Mouse (Mus musculus) ovary, adult 18-20 months (tissue): ENCODE results near the gene Rbms3.

Experiments used
- DNase-seq: peaks from one replicate; pipeline ENCODE4 v3.0.0; 2022; ENCODE audit warnings: low spot score, mixed read lengths

Rbms3 gene

DNA sequence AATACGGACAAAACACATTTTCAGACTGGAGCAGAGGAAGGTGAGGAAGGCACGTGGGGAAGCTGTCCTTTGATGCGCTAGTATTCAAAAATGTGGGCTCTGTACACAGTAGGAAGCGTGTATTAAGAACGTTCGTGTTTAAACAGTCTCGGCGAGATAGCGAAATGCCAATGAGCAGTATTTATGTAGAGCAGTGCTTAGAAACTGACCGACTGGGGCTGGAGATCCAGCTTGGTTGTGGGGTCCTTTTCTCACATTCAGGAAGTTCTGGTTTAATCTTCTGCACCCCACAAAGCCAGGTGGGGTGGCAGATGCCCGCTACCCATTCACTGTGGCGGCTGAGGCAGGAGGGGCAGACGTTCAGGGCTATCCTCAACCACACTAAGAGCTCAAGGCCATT is 153.0 kb downstream of the Rbms3 start:
- DNase-seq: no peak

GRCm38 (mm10) chr9:117452816-117453215 is 176.9 kb downstream of the Rbms3 start:
- no peak for DNase-seq

- no peak for DNase-seq
These were observed 187.1 kb downstream of the Rbms3 start for GRCm38 (mm10) chr9:117442611-117443010.

DNA sequence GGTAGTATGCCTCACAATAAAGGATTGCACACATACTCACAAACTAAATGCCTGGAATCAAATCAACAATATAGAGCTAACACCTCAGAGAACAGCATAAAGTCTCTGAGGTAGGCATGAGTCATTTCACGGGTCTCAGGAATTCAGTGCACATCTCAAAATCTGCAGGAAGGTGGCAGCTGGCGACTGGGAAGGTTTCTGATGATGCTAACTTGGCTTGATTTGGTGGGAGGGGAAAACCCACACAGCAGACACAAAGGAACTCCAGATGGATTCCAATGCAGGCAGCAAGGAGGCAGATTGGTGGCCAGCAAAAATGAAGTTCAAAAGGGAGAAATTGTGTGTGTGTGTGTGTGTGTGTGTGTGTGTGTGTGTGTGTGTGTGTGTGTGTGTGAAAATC is 193.9 kb downstream of the Rbms3 start:
- DNase-seq: no peak

DNA sequence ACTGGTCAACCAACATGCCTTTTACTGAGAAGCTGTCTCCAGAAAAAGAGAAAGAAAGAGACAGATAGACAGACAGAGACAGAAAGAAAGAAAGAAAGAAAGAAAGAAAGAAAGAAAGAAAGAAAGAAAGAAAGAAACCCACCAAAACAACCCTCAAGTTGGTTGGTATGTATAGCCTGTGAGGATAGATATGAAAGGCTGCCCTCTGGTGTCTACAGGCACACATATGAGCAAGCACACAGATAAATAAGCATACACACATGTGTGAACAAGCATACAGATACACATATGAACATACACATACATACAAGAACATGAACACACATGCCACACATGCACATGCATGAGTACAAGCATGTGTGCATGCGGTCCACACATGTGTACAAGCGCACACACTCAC is 199.0 kb downstream of the Rbms3 start:
- no peak for DNase-seq

DNA sequence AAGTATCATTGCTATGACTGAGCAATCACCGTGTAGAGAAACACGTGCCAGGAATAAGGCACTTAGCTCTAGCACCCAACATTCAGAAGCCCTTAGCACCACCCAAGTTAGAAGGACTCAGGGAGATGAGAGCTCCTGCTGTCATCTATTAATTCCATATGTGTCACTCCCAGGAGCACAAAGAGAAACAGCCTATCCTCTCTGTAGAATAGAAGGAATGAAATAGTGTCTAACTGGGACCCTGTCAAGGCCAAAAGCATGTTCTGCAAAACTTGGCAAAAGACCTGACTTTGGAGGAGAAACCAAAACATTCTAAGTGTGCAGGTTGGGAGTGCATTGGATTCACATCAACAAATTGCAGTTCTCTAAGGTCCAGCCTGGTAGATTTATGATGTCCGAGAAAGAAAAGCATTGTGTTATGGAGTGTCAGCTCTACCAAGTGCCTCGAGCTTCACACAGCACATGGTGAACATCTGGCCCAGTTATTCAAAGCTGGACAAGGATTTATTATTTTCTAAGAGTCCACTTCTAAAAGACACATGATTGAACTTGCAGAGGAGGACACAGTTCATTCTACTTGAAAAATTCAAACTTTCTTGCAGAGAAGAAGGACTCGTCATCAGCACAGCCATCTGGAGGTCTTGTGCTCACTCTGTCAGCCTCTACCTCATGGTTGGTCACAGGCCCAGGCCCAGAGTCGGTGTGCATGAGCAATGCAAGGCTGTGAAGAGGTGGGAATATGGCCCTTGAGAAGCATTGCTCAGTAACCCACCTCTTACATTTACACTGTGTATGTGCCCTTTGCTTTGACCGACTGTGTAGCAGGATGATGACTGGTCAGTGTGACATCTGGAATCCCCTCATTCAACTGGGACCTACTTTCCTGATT is 200.3 kb downstream of the Rbms3 start:
- DNase-seq: no peak

DNA sequence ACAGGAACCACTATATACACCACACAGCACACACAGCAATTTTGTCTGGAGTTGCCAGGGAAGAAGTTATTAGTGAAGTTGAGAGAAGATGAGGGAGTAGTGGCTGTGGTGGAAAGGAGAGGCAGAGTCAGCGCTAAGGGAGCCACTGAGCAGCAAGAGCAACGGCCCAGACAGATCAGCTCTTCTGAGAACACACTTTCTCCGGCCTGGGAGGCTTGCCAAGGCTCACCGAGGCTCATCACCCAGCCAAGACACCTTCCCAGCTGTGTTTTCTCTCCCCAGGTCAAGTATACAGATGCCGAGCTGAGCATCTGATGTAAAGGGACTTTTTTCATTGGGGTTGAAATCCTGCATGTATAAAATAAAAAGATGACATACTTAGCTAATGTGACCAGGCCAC is 206.5 kb downstream of the Rbms3 start:
- no peak for DNase-seq

DNA sequence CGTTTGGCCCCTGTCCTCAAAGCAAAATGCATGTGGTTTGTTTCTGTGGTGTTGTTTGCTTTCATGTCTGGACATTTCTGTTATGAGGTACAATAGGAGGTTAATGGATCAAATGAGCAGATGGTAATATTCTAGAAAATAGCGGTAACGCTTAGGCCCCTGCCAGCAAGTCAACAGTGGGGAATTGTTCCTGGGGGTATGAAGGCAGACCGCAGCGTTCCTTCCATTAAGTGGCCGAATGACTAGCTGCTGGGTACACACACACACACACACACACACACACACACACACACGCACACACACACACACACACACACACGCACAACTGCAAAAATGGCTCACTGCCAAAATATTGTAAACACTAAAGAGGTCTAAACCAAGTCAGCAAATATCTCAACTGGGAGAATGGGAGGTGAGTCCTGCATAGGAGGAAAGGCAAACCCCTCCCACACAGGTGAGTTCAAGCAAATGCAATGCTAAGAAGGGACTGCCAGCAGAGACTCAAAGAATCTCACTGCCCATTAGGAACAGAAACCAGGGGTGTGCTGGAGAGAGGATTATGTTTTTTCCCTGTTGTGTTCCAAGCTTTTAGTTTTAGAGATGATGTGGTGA is 209.7 kb downstream of the Rbms3 start:
- DNase-seq: no peak

DNA sequence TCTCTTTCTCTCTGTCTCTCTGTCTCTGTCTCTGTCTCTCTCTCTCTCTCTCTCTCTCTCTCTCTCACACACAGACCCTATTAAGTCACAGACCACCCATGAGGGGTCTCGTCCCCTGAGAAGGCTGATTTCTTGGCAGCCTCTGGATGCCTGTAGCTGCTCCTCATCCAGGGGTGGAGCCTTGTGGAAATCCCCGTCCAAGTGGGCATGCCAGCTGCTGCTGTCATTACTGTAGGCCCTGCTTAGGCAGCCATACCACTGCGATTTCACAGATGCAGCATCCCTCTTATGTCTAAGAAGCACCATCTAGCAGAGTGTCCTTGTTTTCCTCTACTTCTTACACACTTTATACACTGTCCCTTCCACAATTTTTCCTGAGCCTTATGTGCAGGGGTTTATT is 216.5 kb downstream of the Rbms3 start:
- DNase-seq: no peak

DNA sequence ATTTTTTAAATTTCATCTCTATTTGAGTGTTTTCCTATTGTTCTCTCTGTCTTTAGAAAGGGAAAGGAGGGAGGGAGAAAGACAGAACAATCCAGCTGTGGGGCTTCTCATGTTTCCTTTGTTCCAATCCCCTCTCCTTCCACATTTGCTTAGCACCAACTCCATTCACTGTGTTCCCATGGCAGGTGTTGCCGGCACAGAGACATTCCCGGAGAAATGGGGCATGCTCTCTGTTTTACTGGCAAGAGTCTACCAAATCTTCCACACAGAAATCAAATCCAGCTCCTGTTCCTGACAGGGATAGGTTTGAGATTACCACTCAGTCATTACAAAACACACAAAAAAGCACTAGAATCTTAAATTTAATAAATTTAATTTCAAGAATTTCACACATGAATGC is 217.1 kb downstream of the Rbms3 start:
- DNase-seq: no peak

DNA sequence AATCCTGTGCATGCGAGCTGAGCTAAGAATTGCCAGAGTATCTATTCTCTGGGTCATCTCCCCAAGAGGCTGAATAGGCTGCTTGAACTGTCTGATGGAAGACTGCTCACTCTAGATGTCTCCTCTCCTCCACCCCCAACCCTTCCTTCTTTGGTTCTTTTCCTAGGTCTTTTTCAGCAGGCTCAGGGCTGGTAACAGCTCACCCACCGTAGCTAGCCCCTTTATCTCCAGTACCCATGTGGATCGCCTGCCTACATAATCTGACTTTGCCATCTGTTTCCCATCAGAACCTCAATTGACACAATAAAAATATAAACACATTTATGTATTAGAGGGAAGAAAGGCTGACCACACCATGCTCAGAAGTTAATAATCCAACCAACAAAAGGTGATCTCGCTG is 225.1 kb downstream of the Rbms3 start:
- no peak for DNase-seq

DNA sequence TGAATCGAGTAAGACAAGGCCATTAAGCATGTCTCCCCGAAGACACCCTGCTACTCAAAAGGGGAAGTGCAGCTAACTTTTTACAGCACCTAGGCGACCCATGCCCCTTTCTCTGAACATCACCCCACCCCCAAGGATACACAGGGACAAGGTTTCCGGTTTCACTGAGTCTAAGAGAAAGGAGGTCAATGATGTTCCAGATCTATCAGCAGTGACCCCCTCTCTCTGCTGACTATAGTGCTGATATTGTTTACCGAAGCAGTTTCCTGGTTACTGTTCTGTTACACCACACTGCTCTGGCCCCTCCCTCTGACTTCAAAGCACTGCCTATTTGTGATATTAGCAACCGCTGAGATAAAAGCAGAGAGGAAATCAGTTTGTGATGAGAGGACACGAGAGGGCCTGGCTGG is 229.4 kb downstream of the Rbms3 start:
- DNase-seq: no peak

DNA sequence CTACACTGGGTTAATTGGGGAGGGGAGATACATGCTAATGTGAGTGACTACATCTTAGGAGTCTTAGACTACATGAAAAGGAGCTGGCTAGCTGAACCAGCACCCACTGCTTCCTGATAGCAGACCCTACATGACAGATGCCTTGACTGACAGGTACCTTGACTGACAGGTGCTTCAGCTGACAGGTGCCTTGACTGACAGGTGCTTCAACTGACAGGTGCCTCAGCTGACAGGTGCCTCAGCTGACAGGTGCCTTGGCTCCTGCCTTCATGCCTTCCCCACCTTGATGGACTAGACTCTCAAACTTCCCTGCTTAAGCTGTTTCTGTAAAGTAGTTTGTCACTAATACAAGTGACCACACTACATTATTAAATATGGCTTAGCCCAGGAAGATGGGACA is 232.6 kb downstream of the Rbms3 start:
- DNase-seq: no peak

GRCm38 (mm10) chr9:117396586-117396985 is 233.1 kb downstream of the Rbms3 start:
- DNase-seq: no peak

DNA sequence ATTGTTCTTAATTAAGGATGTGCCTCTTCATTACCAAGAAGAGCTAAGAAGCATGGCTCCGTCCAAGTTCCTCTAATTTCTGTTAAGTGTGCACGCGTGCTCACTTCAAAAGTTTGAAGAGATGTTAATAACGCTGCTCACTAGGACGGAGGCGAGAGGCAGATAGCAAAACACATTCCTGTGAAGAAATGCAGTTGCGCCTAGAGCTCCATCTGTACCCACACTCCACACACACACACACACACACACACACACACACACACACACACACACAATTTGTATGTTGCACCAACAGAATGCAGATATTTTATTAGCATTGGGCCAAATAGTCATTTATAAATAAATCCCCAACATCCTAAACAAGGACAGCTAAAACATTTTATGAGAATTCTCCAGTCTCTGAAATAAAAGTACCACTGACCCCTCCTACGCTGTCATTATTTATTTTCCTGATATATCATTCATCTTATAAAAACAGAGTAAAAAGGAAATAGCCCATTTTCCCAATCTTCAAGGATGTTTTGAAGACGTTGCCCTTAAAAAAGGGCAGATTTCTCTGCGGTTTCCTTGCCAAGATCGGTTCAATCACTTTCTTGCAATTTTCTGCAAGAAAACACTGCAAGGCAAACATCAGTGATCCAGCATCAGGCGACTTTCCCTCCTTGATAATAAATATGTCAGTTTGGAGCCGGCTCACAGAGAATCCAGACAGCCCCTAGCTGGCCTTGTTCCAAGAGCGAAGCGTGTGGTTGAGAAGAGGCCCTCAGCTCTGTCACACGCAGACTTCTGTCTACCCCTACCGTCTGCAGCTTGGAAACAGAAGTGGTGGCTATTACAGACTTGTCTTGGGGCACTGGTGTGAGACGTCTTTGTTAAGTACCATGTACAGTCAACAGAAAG is 235.8 kb downstream of the Rbms3 start:
- peak; percentile 23 for DNase-seq

GRCm38 (mm10) chr9:117388024-117388423 is 241.7 kb downstream of the Rbms3 start:
- DNase-seq: no peak

GRCm38 (mm10) chr9:117380876-117381275 is 248.8 kb downstream of the Rbms3 start:
- DNase-seq: no peak

GRCm38 (mm10) chr9:117380076-117380475 is 249.6 kb downstream of the Rbms3 start:
- no peak for DNase-seq

DNA sequence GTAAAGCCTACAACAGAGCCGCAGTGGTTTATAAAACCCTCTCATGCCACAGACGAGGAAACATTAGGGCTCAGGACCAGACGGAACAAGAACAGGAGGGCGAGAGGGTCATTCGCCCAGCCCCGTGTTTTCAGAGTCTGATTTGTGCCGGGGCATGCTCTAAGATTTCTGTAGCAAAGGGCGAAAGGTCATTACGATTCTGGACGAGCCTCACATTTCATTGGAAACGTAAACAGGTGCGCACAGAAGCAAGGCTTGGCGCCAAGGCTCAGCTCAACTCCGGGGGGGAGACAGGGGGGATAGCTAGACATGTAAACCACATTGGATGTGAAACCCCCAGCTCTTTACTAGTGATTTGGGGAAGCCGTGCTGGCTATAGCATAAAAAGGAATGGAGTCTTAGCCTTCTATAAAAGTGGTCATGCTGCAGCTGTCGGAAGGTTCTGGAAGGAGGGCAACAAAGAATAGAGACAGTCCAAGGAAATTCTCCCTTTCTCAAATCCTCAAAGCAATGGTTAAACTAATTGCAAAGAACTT is 250.2 kb downstream of the Rbms3 start:
- DNase-seq: no peak

DNA sequence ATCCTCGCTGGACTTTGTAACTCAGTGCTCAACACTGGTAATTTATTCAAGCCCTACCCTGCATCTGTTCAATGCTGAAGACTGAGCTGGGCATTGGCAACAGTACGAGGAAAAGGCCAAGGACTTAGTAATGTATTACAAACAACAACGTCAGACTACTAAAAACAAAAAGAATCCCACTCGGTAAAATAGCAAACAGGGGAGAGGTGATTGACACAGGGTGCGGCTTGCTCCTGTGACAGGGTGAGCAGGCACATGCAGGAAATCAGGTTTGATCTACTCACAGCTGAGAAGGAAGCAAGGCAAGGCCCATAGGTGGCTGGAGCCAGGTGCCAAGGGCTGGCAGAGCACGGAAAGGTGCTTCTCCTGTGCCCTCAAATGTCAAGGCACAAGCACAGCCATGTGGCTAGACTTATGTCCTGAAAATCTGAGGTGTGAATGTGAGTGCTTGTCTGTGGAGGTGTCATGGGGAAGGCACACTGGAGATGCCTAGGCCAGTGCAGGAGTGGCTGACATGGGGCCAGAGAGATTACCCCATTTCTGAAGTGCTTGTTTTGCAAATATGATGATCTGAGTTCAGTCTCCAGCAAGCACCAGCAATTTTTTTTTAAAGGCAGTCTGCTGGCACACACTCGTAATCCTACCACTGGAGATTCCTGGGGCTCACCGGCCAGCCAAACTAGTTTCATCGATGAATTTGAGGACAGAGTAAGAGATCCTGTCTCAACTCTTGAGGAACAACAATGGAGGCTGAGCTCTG is 251.4 kb downstream of the Rbms3 start:
- no peak for DNase-seq

GRCm38 (mm10) chr9:117375776-117376175 is 253.9 kb downstream of the Rbms3 start:
- no peak for DNase-seq
